Mouse (Mus musculus) liver, embryonic 16.5 days (tissue): ENCODE results near the gene Tmprss11g. TPM values are rescaled to one million over a fixed set of nuclear protein-coding genes. Genes with fewer than 3 reads are reported as not detected.

Experiments
- ATAC-seq: fragments of 200-750 bp; cut with Nextera tagmentation; 2 replicates; pipeline ENCODE4 v1.8.0; 2017; ENCODE audit warnings: low read depth, mild to moderate bottlenecking, moderate number of reproducible peaks, moderate library complexity
- H3K27ac ChIP-seq: fragments of 300-500 bp; sonication (generic); 2 replicates; pipeline ENCODE4 v1.5.1; 2014; ENCODE audit warnings: mild to moderate bottlenecking, low read length
- H3K27me3 ChIP-seq: fragments of 300-500 bp; sonication (generic); 2 replicates; pipeline ENCODE4 v1.6.1; 2014; ENCODE audit warnings: low read depth, low read length, mixed read lengths; ENCODE audit not compliant: control insufficient read depth, insufficient read depth
- H3K36me3 ChIP-seq: fragments of 300-500 bp; sonication (generic); 2 replicates; pipeline ENCODE4 v1.6.1; 2014; ENCODE audit warnings: mild to moderate bottlenecking; ENCODE audit not compliant: control insufficient read depth, insufficient read depth
- H3K4me1 ChIP-seq: fragments of 300-500 bp; sonication (generic); 2 replicates; pipeline ENCODE4 v1.6.1; 2014; ENCODE audit warnings: low read depth, low read length, mixed read lengths; ENCODE audit not compliant: control insufficient read depth
- H3K4me2 ChIP-seq: fragments of 300-500 bp; sonication (generic); 2 replicates; pipeline ENCODE4 v1.6.1; 2014; ENCODE audit warnings: low read depth, low read length, mixed read lengths
- H3K4me3 ChIP-seq: fragments of 300-500 bp; sonication (generic); 2 replicates; pipeline ENCODE4 v1.5.1; 2014; ENCODE audit warnings: low read depth, mild to moderate bottlenecking, low read length
- H3K9ac ChIP-seq: fragments of 300-500 bp; sonication (generic); 2 replicates; pipeline ENCODE4 v1.6.1; 2014; ENCODE audit warnings: low read depth, low read length
- H3K9me3 ChIP-seq: fragments of 300-500 bp; sonication (generic); replicated peaks from 2 replicates; pipeline ENCODE4 v1.6.1; 2016; ENCODE audit warnings: low read length; ENCODE audit not compliant: control insufficient read depth
- WGBS: fragments of 180-500 bp; shearing (Covaris S2); extraction: QIAGEN DNeasy Blood & Tissue Kit; methylation state at CpG from one replicate; pipeline ENCODE4 v1.1.7; 2014; ENCODE audit not compliant: insufficient replicate concordance; 5-methylcytosine and 5-hydroxymethylcytosine counted together
- polyA plus RNA-seq: library from polyadenylated mRNA; unstranded; fragments of >200 nt; fragmentation: Nextera tagmentation; extraction: Ambion mirVana; gene quantifications from 2 replicates; pipeline ENCODE4 v1.2.1, GENCODE M21; 2015

Gene Tmprss11g
- polyA plus RNA-seq, 1 experiment from 2014 or later: not detected

GRCm38 (mm10) chr5:86439306-86439705 is 79.1 kb downstream of the Tmprss11g start:
- no peaks in the 10 kb centered on the region for H3K27me3 ChIP-seq
- H3K4me2 ChIP-seq: no peak overlapping the region
- no peaks in the 10 kb centered on the region for H3K4me1 ChIP-seq
- no peak overlapping the region for H3K27ac ChIP-seq
- no peaks in the 10 kb centered on the region for H3K36me3 ChIP-seq
- 78% methylated on average over 2 of the region's 2 CpGs for WGBS
- no peak overlapping the region for H3K4me3 ChIP-seq
- no peaks in the 10 kb centered on the region for H3K9me3 ChIP-seq
- H3K9ac ChIP-seq: no peak overlapping the region
- ATAC-seq: no peak

GRCm38 (mm10) chr5:86438548-86438947 is 79.9 kb downstream of the Tmprss11g start:
- Histone ChIP-seq H3K4me2 (no peak overlapping the region), H3K4me1 (no peaks in the 10 kb centered on the region), H3K9me3 (no peaks in the 10 kb centered on the region), H3K36me3 (no peaks in the 10 kb centered on the region), H3K4me3 (no peak overlapping the region), H3K27me3 (no peaks in the 10 kb centered on the region), H3K9ac (no peak overlapping the region), H3K27ac (no peak overlapping the region)
- no peak for ATAC-seq

Other genes with a start within 250 kb of the Tmprss11g start
- gene Tmprss11c, start 229.3 kb downstream of the Tmprss11g start, polyA plus RNA-seq: not detected in 2 replicates
- gene Tmprss11d, start 145.2 kb downstream of the Tmprss11g start, polyA plus RNA-seq: not detected in 2 replicates
- not detected in 2 replicates for gene Tmprss11a, start 49.6 kb downstream of the Tmprss11g start, polyA plus RNA-seq
- gene Tmprss11f, start 113.8 kb upstream of the Tmprss11g start, polyA plus RNA-seq: not detected in 2 replicates
- gene Tmprss11b, start 157.8 kb upstream of the Tmprss11g start, polyA plus RNA-seq: not detected in 2 replicates
- not detected in 2 replicates for gene Tmprss11e, start 227.2 kb upstream of the Tmprss11g start, polyA plus RNA-seq